Mouse (Mus musculus) heart, embryonic 14.5 days (tissue): Measurements from ENCODE around the gene 4930550C14Rik. TPM values are rescaled to one million over a fixed set of nuclear protein-coding genes. Genes with fewer than 3 reads are reported as not detected.
A peak's percentile ranks its signal among the peaks of the same experiment; 100 is the strongest.

Experiments
- ATAC-seq: fragments of 200-750 bp; cut with Nextera tagmentation; 2 replicates; pipeline ENCODE4 v1.8.0; 2017; ENCODE audit warnings: low read depth, moderate TSS enrichment; ENCODE audit not compliant: insufficient number of reproducible peaks, insufficient read depth, low FRiP score
- H3K27ac ChIP-seq, 2 experiments: fragments of 200-500 bp in 1 of 2; fragments of 300-500 bp in 1 of 2; sonication (generic) in 1 of 2; replicated peaks in 1 of 2; 2 replicates each; pipeline ENCODE4 v1.5.1; 2012 to 2014; ENCODE audit warnings: low read depth in 2 of 2, low read length in 2 of 2, control low read depth in 1 of 2, mild to moderate bottlenecking in 1 of 2, mixed read lengths in 1 of 2; ENCODE audit not compliant: control insufficient read depth in 1 of 2, insufficient read depth in 1 of 2
- H3K27me3 ChIP-seq: fragments of 300-500 bp; sonication (generic); 2 replicates; pipeline ENCODE4 v1.6.1; 2014; ENCODE audit warnings: mild to moderate bottlenecking, low read length, control low read depth; ENCODE audit not compliant: control insufficient read depth, insufficient read depth
- H3K36me3 ChIP-seq: fragments of 300-500 bp; sonication (generic); 2 replicates; pipeline ENCODE4 v1.6.1; 2014; ENCODE audit warnings: mild to moderate bottlenecking, control low read depth, low read length, mixed read lengths; ENCODE audit not compliant: control insufficient read depth, insufficient read depth
- H3K4me1 ChIP-seq, 2 experiments: fragments of 200-500 bp in 1 of 2; fragments of 300-500 bp in 1 of 2; sonication (generic) in 1 of 2; 2 replicates each; pipeline ENCODE4 v1.6.1; 2012 to 2014; ENCODE audit warnings: low read length in 2 of 2, control low read depth in 1 of 2, mixed read lengths in 1 of 2; ENCODE audit not compliant: control insufficient read depth in 2 of 2, insufficient read depth in 2 of 2
- H3K4me2 ChIP-seq: fragments of 300-500 bp; sonication (generic); 2 replicates; pipeline ENCODE4 v1.6.1; 2014; ENCODE audit warnings: mild to moderate bottlenecking, low read length
- H3K4me3 ChIP-seq, 2 experiments: fragments of 200-500 bp in 1 of 2; fragments of 300-500 bp in 1 of 2; sonication (generic) in 1 of 2; 2 replicates each; pipeline ENCODE4 v1.5.1; 2012 to 2014; ENCODE audit warnings: low read length in 2 of 2, mild to moderate bottlenecking in 2 of 2, control low read depth in 1 of 2, low read depth in 1 of 2, moderate library complexity in 1 of 2; ENCODE audit not compliant: control insufficient read depth in 1 of 2, insufficient read depth in 1 of 2
- H3K9ac ChIP-seq: fragments of 300-500 bp; sonication (generic); 2 replicates; pipeline ENCODE4 v1.6.1; 2014; ENCODE audit warnings: mild to moderate bottlenecking, low read length
- H3K9me3 ChIP-seq: fragments of 300-500 bp; sonication (generic); 2 replicates; pipeline ENCODE4 v1.6.1; 2016; ENCODE audit warnings: low read length, control low read depth; ENCODE audit not compliant: control insufficient read depth
- WGBS: fragments of 180-500 bp; shearing (Covaris S2); extraction: QIAGEN DNeasy Blood & Tissue Kit; methylation state at CpG from one replicate; pipeline ENCODE4 v1.1.7; 2014; 5-methylcytosine and 5-hydroxymethylcytosine counted together
- polyA plus RNA-seq: library from polyadenylated mRNA; unstranded; fragments of >200 nt; fragmentation: Nextera tagmentation; extraction: Ambion mirVana; gene quantifications from 2 replicates; pipeline ENCODE4 v1.2.1, GENCODE M21; 2014

4930550C14Rik gene
- polyA plus RNA-seq: 0.34 and 0.77 TPM in 2 replicates

DNA sequence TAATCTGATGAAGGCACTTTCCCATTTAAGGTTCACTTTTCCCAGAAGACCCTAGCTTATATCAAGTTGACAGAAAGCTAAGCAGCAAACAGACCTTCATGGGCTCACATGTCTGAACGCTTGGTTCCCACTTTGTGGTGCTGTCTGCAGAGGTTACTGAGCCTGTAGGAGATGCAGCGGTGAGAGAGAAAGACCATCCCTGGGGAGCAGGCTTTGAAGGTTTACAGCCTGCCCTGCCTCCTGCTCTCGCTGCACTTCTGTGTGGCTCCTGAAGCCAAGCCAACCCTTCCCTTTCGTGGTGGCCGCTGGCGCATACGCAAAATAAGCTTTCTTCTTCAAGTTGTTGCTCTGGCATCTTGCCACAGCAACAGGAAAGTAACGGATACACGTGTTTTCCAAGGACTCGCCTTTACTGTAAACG is at the start of gene 4930550C14Rik:
Gene 4930550C14Rik (plus strand): TSS at position 35 of the 421 bp plus-strand sequence.
- 0 out of 4 replicates have a peak within 1 kb of the TSS, but pooled peaks of 1 of the 2 experiments have one; percentile 4 for H3K4me3 ChIP-seq
- no peak for ATAC-seq
- peaks cover 8% of the 10 kb centered on the region; the same call in 1 of the 2 replicates for H3K36me3 ChIP-seq
- H3K4me1 ChIP-seq: peaks cover 9 to 13% of the 10 kb centered on the region in 2 experiments; a peak in 3 of 4 replicates
- H3K27me3 ChIP-seq: no peaks in the 10 kb centered on the region
- no peaks in the 10 kb centered on the region for H3K9me3 ChIP-seq
- H3K9ac ChIP-seq: peak within 1 kb of the TSS; percentile 38
- peak within 1 kb of the TSS; percentile 6 to 47 for H3K27ac ChIP-seq
- 17% methylated on average over 11 of the region's 11 CpGs for WGBS
- peak within 1 kb of the TSS; percentile 57 for H3K4me2 ChIP-seq

- H3K36me3 ChIP-seq: no peaks in the 10 kb centered on the region
- WGBS: 81% methylated on average over 5 of the region's 5 CpGs
- no peaks in the 10 kb centered on the region for H3K27me3 ChIP-seq
- H3K4me1 ChIP-seq: no peaks in the 10 kb centered on the region
- ATAC-seq: no peak
- no peak overlapping the region for H3K4me3 ChIP-seq
- H3K4me2 ChIP-seq: no peak overlapping the region
- H3K9me3 ChIP-seq: 0 out of 2 replicates have a peak, but pooled peaks cover 3% of the 10 kb centered on the region
- no peak overlapping the region for H3K27ac ChIP-seq
- H3K9ac ChIP-seq: no peak overlapping the region
These were observed 49.0 kb upstream of the 4930550C14Rik start for GRCm38 (mm10) chr9:53353161-53353560.

DNA sequence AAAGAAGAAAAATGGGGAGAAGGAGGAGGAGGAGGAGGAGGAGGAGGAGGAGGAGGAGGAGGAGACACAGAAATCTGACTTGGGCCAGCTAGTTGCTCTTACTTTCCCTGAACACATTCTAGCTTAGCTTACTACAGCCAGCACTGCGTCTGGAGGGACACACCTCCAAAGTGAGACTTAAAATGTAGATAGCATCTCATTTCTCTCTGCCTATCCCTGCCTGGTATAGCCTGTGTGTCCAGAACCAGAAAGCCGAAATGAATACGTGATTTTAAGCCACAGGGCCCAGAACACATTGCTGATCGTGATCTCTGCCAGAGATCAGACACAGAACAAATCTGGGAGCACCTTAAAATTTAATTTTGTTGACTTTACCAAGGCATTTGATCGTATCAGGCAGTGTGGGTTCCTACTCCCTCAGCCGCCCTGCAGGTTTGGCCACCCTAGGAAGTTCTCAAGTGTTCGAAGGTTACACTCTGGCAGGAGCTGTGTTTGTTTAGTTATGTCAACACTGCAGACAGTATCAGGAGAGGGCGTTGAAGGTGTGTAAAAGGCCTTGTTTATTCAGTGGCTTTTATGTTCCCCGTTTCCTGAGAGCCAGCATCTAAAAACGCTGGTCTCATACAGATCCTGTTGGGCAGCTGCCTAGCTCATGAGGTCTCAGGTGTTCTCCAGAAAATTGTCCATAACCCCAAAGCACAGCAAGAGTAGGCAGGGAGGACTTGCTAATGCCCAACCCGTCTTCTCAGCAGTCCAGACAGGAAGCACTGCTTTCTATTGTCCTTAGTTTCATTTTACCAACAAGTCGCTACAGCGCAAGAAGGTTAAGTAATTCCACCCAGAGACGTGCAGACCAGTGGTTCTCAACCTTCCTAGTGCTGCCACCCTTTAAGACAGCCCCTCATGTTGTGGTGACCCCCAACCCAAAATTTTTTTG is 45.6 kb upstream of the 4930550C14Rik start:
- WGBS: 44% methylated on average over 14 of the region's 14 CpGs
- Histone ChIP-seq H3K9ac (no peak overlapping the region), H3K27ac (no peak overlapping the region), H3K9me3 (no peaks in the 10 kb centered on the region), H3K4me2 (0 out of 2 replicates have a peak overlapping the region, but pooled peaks have one; percentile 22), H3K36me3 (no peaks in the 10 kb centered on the region), H3K4me3 (no peak overlapping the region), H3K4me1 (no peaks in the 10 kb centered on the region), H3K27me3 (no peaks in the 10 kb centered on the region)
- no peak for ATAC-seq

DNA sequence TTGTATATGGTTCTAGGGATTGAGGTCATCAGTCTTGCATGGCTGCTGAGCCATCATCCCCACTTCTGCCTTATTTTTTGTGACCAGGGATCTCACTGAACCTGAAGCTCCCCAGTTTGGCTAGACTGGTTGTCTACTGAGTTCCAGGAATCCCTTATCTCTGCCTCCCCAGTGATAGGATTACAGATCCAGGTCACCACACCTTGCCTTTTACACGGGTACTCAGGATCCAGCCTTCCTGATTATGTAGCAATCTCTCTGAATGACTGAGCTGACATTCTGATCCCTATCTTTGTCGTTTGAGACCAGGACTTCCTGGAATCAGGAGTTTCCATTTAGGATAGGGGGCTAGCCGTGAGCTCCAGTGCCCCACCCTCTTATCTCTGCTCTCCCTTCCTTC is 30.8 kb upstream of the 4930550C14Rik start:
- H3K4me3 ChIP-seq: no peak overlapping the region
- no peak for ATAC-seq
- no peaks in the 10 kb centered on the region for H3K27me3 ChIP-seq
- no peaks in the 10 kb centered on the region for H3K9me3 ChIP-seq
- H3K4me2 ChIP-seq: no peak overlapping the region
- H3K36me3 ChIP-seq: no peaks in the 10 kb centered on the region
- peaks cover 0 to 2% of the 10 kb centered on the region in 2 experiments; a peak in 1 of 4 replicates for H3K4me1 ChIP-seq
- no peak overlapping the region for H3K9ac ChIP-seq
- no peak overlapping the region for H3K27ac ChIP-seq
- WGBS: 25% methylated on average over 3 of the region's 3 CpGs

- 43% methylated on average over 4 of the region's 4 CpGs for WGBS
These were observed 26.2 kb upstream of the 4930550C14Rik start for GRCm38 (mm10) chr9:53375907-53376306.

GRCm38 (mm10) chr9:53376820-53377219 is 25.3 kb upstream of the 4930550C14Rik start:
- ATAC-seq: no peak

More at GRCm38 (mm10) chr9:53375907-53376306, 26.2 kb upstream of the 4930550C14Rik start:
- Histone ChIP-seq H3K4me1 (peaks cover 0 to 8% of the 10 kb centered on the region in 2 experiments; a peak in 1 of 4 replicates), H3K4me2 (no peak overlapping the region), H3K27me3 (no peaks in the 10 kb centered on the region), H3K36me3 (no peaks in the 10 kb centered on the region), H3K4me3 (no peak overlapping the region), H3K9me3 (no peaks in the 10 kb centered on the region), H3K27ac (peak overlapping the region; percentile 19 to 28; a peak in 2 of 4 replicates), H3K9ac (no peak overlapping the region)
- no peak for ATAC-seq

DNA sequence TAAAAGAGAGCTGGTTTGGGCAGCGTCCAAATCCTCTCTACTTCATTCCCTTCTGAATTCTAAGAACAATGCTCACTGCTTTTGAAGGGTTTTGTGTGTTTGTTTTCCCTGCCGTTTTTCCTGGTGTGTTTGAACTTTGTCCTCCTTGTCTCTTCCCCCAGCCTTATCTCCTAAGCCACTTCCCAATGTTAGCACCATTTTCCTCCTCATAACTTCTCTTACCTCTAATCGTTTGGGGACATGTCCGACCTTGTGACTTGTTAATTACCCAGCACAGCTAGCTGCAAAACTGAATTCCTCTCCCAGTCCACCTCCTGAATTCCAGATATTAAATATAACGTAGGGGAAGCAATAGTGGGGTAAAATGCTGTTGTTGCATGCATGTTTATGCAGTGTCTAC is 24.5 kb upstream of the 4930550C14Rik start:
- Histone ChIP-seq H3K9me3 (no peaks in the 10 kb centered on the region), H3K4me3 (no peak overlapping the region), H3K4me2 (no peak overlapping the region), H3K27me3 (no peaks in the 10 kb centered on the region), H3K4me1 (peaks cover 0 to 8% of the 10 kb centered on the region in 2 experiments; a peak in 1 of 4 replicates), H3K36me3 (no peaks in the 10 kb centered on the region), H3K9ac (no peak overlapping the region), H3K27ac (no peak overlapping the region)
- no peak for ATAC-seq
- WGBS: 30% methylated on average over 5 of the region's 5 CpGs

More at GRCm38 (mm10) chr9:53376820-53377219, 25.3 kb upstream of the 4930550C14Rik start:
- Histone ChIP-seq H3K27ac (no peak overlapping the region), H3K9ac (no peak overlapping the region), H3K36me3 (no peaks in the 10 kb centered on the region), H3K9me3 (no peaks in the 10 kb centered on the region), H3K4me1 (peaks cover 0 to 8% of the 10 kb centered on the region in 2 experiments; a peak in 1 of 4 replicates), H3K27me3 (no peaks in the 10 kb centered on the region), H3K4me3 (no peak overlapping the region), H3K4me2 (no peak overlapping the region)
- WGBS: 80% methylated on average over 13 of the region's 13 CpGs
